Mouse (Mus musculus) midbrain, embryonic 11.5 days (tissue): ENCODE data around the gene Mtmr3. TPM values are rescaled to one million over a fixed set of nuclear protein-coding genes. Genes with fewer than 3 reads are reported as not detected.

Experiments used
- ATAC-seq: fragments of 200-750 bp; cut with Nextera tagmentation; 2 replicates; pipeline ENCODE4 v1.8.0; 2017; ENCODE audit warnings: moderate TSS enrichment, moderate library complexity; ENCODE audit not compliant: low FRiP score
- DNase-seq: peaks from one replicate; pipeline ENCODE4 v3.0.0; 2015; ENCODE audit warnings: low spot score; ENCODE audit errors: missing footprints
- H3K27ac ChIP-seq: fragments of 300-500 bp; sonication (generic); 2 replicates; pipeline ENCODE4 v1.5.1; 2014; ENCODE audit warnings: low read depth, low read length
- H3K27me3 ChIP-seq: fragments of 300-500 bp; sonication (generic); 2 replicates; pipeline ENCODE4 v1.6.1; 2014; ENCODE audit warnings: mild to moderate bottlenecking, low read length, moderate library complexity, mixed read lengths; ENCODE audit not compliant: control insufficient read depth, insufficient read depth
- H3K36me3 ChIP-seq: fragments of 300-500 bp; sonication (generic); 2 replicates; pipeline ENCODE4 v1.6.1; 2014; ENCODE audit warnings: mild to moderate bottlenecking, low read length, moderate library complexity, mixed read lengths; ENCODE audit not compliant: control insufficient read depth, insufficient read depth
- H3K4me1 ChIP-seq: fragments of 300-500 bp; sonication (generic); 2 replicates; pipeline ENCODE4 v1.6.1; 2014; ENCODE audit warnings: low read length; ENCODE audit not compliant: control insufficient read depth, insufficient read depth
- H3K4me2 ChIP-seq: fragments of 300-500 bp; sonication (generic); 2 replicates; pipeline ENCODE4 v1.6.1; 2014; ENCODE audit warnings: mild to moderate bottlenecking, moderate library complexity
- H3K4me3 ChIP-seq: fragments of 300-500 bp; sonication (generic); 2 replicates; pipeline ENCODE4 v1.5.1; 2014; ENCODE audit warnings: low read depth, low read length
- H3K9ac ChIP-seq: fragments of 300-500 bp; sonication (generic); 2 replicates; pipeline ENCODE4 v1.6.1; 2014; ENCODE audit warnings: low read length
- H3K9me3 ChIP-seq: fragments of 300-500 bp; sonication (generic); 2 replicates; pipeline ENCODE4 v1.6.1; 2016; ENCODE audit warnings: low read length; ENCODE audit not compliant: control insufficient read depth
- WGBS: fragments of 180-500 bp; shearing (Covaris S2); extraction: QIAGEN DNeasy Blood & Tissue Kit; methylation state at CpG from one replicate; pipeline ENCODE4 v1.1.7; 2014; 5-methylcytosine and 5-hydroxymethylcytosine counted together
- polyA plus RNA-seq: library from polyadenylated mRNA; unstranded; fragments of >200 nt; fragmentation: Nextera tagmentation; extraction: Ambion mirVana; gene quantifications from 2 replicates; pipeline ENCODE4 v1.2.1, GENCODE M21; 2014

The Mtmr3 gene
- polyA plus RNA-seq, 1 experiment from 2014 or later, result 28.6 TPM

DNA sequence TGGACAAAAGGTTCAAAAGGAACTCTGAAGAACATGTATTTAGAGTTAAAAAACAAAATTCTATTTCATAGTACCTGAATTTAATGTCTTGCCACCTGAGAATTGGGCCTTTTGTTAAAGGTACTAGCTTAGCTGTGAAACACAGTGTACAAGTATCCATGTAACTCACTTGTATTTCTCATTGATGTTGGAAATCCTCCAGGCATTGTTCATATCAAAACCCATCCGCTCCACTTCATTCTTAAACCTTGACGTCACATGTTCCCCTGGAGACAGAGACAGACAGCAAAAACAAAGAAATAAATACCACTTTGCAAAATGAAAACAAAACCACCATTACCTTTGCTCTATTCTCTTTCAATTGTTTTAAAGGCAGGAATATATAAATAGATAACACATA is 87.2 kb downstream of the Mtmr3 start:
- WGBS, result 80% methylated on average over 2 of the region's 2 CpGs
- Histone ChIP-seq H3K4me2 (no peak overlapping the region), H3K36me3 (peaks cover 7% of the 10 kb centered on the region), H3K4me1 (no peaks in the 10 kb centered on the region), H3K4me3 (no peak overlapping the region), H3K27ac (no peak overlapping the region), H3K9me3 (no peaks in the 10 kb centered on the region), H3K9ac (no peak overlapping the region), H3K27me3 (no peaks in the 10 kb centered on the region)
- ATAC-seq, result no peak
- DNase-seq, result no peak

DNA sequence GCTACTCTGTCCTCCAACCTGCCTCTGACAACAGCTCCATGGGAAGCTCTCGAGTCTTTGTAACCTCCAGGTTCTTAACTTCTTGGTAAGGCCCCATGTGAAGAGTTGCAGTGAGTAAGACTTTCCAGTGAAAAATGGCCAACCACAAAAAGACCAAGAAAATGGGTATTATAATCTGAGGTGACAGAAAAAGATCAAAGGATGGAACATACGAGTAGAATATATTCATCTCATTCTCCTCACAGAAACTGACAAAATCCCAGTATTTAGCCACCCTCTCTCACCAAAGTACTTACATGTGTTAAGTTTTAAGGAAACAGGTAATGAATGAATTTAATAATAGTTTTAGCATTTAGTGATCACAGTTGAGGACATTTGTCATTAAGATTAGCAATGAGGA is 88.2 kb downstream of the Mtmr3 start:
- peaks cover 7% of the 10 kb centered on the region for H3K36me3 ChIP-seq
- H3K4me2 ChIP-seq, result no peak overlapping the region
- H3K27ac ChIP-seq, result no peak overlapping the region
- no peak for ATAC-seq
- WGBS, result 86% methylated on average over 2 of the region's 2 CpGs
- no peaks in the 10 kb centered on the region for H3K4me1 ChIP-seq
- H3K9me3 ChIP-seq, result no peaks in the 10 kb centered on the region
- H3K9ac ChIP-seq, result no peak overlapping the region
- no peak for DNase-seq
- H3K27me3 ChIP-seq, result no peaks in the 10 kb centered on the region
- no peak overlapping the region for H3K4me3 ChIP-seq

DNA sequence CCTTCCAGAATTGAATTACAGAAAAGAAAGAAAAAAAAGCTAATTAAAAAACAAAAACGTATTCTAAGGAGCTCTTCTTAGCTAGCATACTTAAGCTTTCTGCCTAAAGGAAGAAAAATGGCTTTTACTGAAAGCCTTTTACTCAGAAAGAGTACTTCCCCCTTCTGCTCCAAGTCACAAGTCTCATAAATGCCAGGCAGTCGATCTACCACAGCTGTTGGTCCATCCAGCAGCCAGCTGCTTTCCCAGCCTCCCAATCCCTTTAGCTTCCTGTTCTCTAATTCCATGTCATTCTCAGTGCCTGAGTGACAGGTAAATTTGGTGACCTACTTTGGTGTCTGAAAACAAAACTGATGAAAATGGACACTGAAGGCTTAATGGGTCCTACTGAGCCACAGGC is 92.5 kb downstream of the Mtmr3 start:
- Histone ChIP-seq H3K4me3 (no peak overlapping the region), H3K4me2 (no peak overlapping the region), H3K9ac (no peak overlapping the region), H3K27me3 (no peaks in the 10 kb centered on the region), H3K9me3 (no peaks in the 10 kb centered on the region), H3K36me3 (peaks cover 7% of the 10 kb centered on the region), H3K27ac (no peak overlapping the region), H3K4me1 (no peaks in the 10 kb centered on the region)
- ATAC-seq (no peak), DNase-seq (no peak)
- WGBS, result 86% methylated on average over 2 of the region's 2 CpGs

DNA sequence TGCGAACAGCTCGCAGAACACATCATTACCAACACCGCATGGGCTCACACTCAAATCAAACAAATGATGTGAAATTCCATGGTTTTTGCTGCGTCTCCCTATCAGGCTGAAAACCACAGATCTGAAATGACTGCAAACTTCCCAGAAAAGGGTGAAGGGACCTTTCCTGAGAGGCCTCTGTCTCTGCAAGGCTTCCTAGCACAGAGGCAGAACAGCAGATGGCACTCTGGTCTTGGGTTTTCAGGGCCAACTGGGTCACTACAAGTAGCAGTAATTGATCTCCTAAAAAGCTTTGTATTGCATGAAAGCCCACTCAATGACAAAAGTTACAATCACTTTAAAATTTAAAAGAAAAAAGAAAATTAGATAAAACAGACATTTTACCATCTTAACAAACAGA is 93.8 kb downstream of the Mtmr3 start:
- ATAC-seq (no peak), DNase-seq (no peak)
- peaks cover 7% of the 10 kb centered on the region for H3K36me3 ChIP-seq
- H3K9ac ChIP-seq, result no peak overlapping the region
- H3K4me2 ChIP-seq, result no peak overlapping the region
- no peak overlapping the region for H3K27ac ChIP-seq
- no peaks in the 10 kb centered on the region for H3K9me3 ChIP-seq
- H3K27me3 ChIP-seq, result no peaks in the 10 kb centered on the region
- H3K4me1 ChIP-seq, result no peaks in the 10 kb centered on the region
- H3K4me3 ChIP-seq, result no peak overlapping the region
- 95% methylated on average over 4 of the region's 4 CpGs for WGBS

DNA sequence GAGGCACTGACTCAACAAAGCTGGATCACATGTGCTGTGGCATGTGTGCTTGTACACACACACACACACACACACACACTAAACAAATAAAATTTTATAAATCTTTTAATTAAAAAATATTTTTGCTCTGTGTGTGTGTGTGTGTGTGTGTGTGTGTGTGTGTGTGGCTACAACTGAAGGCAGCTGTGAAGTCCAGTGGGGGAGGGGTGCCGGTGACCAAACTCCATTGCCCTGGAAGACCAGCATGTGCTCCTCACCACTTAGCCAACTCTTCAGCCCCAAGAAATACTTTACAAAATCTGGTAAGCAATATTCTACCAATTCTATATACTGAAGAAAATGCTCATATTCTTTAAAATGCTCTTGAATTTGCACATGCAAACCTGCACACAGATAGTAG is 94.4 kb downstream of the Mtmr3 start:
- peaks cover 7% of the 10 kb centered on the region for H3K36me3 ChIP-seq
- no peak overlapping the region for H3K4me2 ChIP-seq
- ATAC-seq (no peak), DNase-seq (no peak)
- H3K4me3 ChIP-seq, result no peak overlapping the region
- 96% methylated on average over 1 of the region's 1 CpGs for WGBS
- H3K9me3 ChIP-seq, result no peaks in the 10 kb centered on the region
- H3K9ac ChIP-seq, result no peak overlapping the region
- no peaks in the 10 kb centered on the region for H3K4me1 ChIP-seq
- no peaks in the 10 kb centered on the region for H3K27me3 ChIP-seq
- H3K27ac ChIP-seq, result no peak overlapping the region

DNA sequence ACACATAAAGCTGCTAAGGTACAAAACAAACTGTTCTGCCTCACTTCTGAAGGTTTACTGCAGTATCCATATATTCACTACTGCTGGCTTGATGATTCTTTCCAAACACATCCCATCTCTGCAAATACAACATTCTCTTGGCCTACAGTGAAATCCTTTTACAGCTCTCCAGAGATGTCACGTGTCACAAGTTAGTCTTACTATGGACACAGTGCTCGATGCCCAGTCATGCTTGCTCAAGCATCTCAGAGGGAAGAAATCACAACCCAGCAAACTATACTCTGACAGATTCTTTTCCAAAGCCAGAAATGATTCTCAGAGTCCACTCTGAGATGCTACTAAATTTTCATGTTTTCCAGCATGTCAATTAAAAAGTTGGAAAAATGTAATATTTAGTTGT is 95.2 kb downstream of the Mtmr3 start:
- ATAC-seq (no peak), DNase-seq (no peak)
- Histone ChIP-seq H3K4me1 (no peaks in the 10 kb centered on the region), H3K36me3 (peaks cover 7% of the 10 kb centered on the region), H3K27me3 (no peaks in the 10 kb centered on the region), H3K9ac (no peak overlapping the region), H3K4me3 (no peak overlapping the region), H3K27ac (no peak overlapping the region), H3K9me3 (no peaks in the 10 kb centered on the region), H3K4me2 (no peak overlapping the region)
- 84% methylated on average over 2 of the region's 2 CpGs for WGBS

DNA sequence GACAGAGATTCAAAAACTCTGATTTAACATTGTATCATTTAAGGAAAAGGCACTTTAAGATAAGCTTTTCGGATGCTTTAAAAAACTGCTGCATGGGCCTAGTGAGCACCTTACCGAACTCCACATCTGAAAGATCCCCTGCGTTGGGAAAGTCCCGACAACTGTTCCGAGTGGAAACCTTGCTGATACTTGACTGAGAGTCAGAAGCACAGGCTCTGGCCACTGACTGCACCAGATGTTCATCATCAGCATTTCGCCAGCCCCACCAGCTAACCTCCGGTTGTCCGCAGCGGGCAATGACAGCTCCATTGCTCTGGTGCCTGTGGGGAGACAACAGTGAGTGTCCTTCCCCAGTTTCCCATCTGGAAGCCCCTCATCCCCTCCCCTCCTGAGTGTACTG is 95.9 kb downstream of the Mtmr3 start:
- 91% methylated on average over 9 of the region's 9 CpGs for WGBS
- no peak for ATAC-seq

DNA sequence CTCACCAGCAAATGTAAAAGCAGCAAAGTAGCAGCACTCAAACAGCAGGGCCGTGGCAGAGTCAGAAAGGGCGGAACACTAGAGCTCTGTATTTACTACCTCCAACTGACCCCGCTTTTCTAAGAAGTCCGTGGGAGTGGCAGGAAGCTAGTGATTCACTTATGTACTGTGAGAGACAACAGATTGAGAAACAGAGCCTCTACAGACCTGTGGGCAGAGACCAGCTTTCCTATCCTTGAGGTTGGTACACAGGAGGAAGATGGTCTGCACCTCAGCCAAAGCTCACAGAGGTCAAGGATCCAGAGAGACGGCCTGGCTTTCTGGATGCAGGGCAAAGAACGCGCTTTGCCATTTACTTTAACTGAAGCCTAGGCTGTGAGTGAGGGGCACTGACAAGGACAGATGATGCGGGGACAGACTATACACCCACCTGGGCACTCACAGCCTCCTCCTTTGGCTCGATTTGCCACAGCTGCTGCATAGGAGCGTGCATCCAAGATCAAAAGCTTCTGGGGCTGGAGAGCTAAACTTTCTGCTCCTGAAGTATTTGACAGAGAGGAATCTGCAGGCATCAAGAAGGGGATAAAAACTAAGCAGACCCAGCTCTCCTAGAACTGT is 97.1 kb downstream of the Mtmr3 start:
- Histone ChIP-seq H3K9ac (no peak overlapping the region), H3K27me3 (no peaks in the 10 kb centered on the region), H3K4me2 (no peak overlapping the region), H3K4me1 (no peaks in the 10 kb centered on the region), H3K27ac (no peak overlapping the region), H3K4me3 (no peak overlapping the region), H3K9me3 (no peaks in the 10 kb centered on the region), H3K36me3 (no peaks in the 10 kb centered on the region)
- ATAC-seq (no peak), DNase-seq (no peak)
- WGBS, result 92% methylated on average over 10 of the region's 10 CpGs

More for the DNA sequence above, 95.9 kb downstream of the Mtmr3 start:
- Histone ChIP-seq H3K9ac (no peak overlapping the region), H3K4me2 (no peak overlapping the region), H3K4me1 (no peaks in the 10 kb centered on the region), H3K4me3 (no peak overlapping the region), H3K27ac (no peak overlapping the region), H3K36me3 (peaks cover 5% of the 10 kb centered on the region), H3K9me3 (no peaks in the 10 kb centered on the region), H3K27me3 (no peaks in the 10 kb centered on the region)
- no peak for DNase-seq

DNA sequence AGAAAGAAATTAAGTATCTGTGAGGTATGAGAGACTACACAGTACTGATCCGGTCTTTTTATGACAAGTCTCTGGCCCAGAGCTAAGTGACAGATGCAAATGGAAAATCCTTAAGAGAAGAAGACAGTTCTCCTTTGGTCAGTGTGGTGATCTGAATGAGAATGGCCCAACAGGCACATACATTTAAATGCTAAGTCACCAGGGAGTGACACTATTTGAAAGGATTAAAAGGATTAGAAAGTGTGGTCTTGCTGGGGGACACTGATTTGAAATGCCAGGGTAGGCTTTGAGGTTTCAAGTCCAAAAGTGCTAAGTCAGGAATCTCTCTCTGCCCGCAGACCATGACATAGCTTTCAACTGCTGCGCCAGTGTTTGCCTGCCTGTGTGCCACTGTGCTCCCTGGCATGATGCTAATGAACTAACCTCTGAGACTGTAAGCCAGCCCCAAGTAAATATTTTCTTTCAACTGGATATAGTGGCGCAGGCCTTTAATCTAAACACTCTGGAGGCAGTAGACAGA is 99.6 kb downstream of the Mtmr3 start:
- H3K4me2 ChIP-seq, result no peak overlapping the region
- ATAC-seq (no peak), DNase-seq (peak; percentile 53)
- no peaks in the 10 kb centered on the region for H3K27me3 ChIP-seq
- no peaks in the 10 kb centered on the region for H3K4me1 ChIP-seq
- no peak overlapping the region for H3K4me3 ChIP-seq
- no peak overlapping the region for H3K9ac ChIP-seq
- H3K27ac ChIP-seq, result no peak overlapping the region
- WGBS, result 75% methylated on average over 4 of the region's 4 CpGs
- no peaks in the 10 kb centered on the region for H3K36me3 ChIP-seq
- H3K9me3 ChIP-seq, result no peaks in the 10 kb centered on the region
